Mouse (Mus musculus) cerebellum, adult 2 months (tissue): Measurements from ENCODE around the gene Gm14443.

Experiments used
- CTCF ChIP-seq: fragments of 200-500 bp; IDR thresholded peaks from 2 replicates; pipeline ENCODE4 v1.5.1; 2011; ENCODE audit warnings: low read depth, mild to moderate bottlenecking, control low read depth, low read length, moderate library complexity, borderline replicate concordance; ENCODE audit not compliant: insufficient read depth
- POLR2A ChIP-seq: fragments of 200-500 bp; IDR thresholded peaks from 2 replicates; pipeline ENCODE4 v1.6.1; 2011; ENCODE audit warnings: low read length, control low read depth, borderline replicate concordance; ENCODE audit not compliant: insufficient read depth

DNA sequence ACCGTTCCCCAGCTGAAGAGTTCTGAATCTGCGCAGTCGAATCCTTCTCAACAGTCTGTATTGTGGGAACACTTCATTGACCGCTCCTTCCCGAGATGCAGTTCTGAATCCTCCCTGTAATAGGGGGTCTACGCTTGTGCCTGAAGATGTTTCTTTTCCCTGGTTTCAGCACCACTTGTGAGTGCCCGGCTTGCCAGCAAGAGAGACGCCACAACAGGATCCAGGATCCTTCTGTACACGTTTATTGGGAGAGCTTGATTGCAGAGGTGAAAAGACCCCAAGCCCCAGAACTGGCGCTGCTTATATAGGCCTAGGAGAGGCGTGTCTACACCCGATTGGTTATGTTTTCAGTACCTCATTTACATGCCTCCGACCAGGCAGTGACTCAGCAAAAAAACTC lies 19.0 kb downstream of the Gm14443 start:
- TF ChIP-seq CTCF (no peak), POLR2A (no peak)
